ENCODE assay signal across 8 mouse cellular contexts in the genomic region with DNA sequence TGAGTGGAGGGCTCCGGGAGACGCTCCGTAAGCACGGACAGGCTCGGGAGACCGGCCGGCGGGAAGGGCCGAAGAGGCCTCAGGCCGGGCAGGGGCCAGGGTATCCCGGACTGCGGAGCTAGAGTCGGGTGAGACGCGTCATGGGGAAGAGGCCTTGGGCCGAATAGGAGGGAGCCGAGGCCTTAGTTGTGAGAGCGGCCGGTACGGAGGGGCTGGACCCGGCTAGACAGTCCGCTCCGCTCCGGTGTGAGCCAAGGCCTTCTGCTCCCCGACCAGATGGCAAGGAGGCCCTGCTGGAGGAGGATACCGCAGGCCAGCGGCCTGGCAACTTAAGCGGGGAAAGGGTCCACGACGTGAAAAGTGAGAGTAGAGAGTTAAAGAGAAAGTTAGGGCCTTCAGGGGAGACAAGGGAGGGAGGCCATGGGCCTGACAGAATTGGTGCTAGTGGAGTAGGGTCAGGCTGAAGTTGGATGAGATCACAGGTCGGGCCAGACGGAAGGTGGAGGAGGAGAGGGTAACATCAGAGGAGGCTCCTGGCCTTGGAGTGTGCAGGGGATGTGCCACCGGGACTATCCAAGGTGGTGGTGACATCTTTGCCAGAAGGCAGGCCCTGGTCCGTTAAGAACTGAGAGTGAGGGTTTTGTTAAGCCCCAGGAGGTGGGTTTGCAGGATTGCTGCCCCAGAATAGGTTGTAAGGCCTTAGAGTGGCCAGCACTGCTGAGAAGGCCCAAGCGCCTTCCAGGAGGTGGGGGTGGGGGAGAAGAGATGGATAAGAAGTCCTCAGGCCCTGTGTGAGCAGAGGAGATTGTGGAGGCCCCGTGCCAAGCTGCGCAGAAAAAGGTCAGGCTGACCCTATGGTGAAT. TPM values are rescaled to one million over a fixed set of nuclear protein-coding genes. Genes with fewer than 3 reads are reported as not detected.
A peak's percentile ranks its signal among the peaks of the same experiment; 100 is the strongest.
DNase-seq lines count a peak whose midpoint lies in the region; ATAC-seq lines count a peak whose summit lies in the region.

No protein-coding gene starts in this region.

- peak overlapping the region; percentile 94 for H3K27ac ChIP-seq in liver, embryonic 11.5 days (ENCODE audit: low read depth, low read length)
- H3K27ac ChIP-seq in midbrain, embryonic 16.5 days (ENCODE audit: low read length) = peak overlapping the region; percentile 93

- H3K9me3 ChIP-seq in liver, embryonic 11.5 days (ENCODE audit: control insufficient read depth, low read length) = no peaks in the 10 kb centered on the region
- no peaks in the 10 kb centered on the region for H3K9me3 ChIP-seq in midbrain, embryonic 16.5 days (replicated peaks; ENCODE audit: control insufficient read depth, low read length, poor library complexity, severe bottlenecking)

- H3K27me3 ChIP-seq in liver, embryonic 11.5 days (replicated peaks; ENCODE audit: control insufficient read depth, insufficient read depth, low read length) = no peaks in the 10 kb centered on the region
- no peaks in the 10 kb centered on the region for H3K27me3 ChIP-seq in midbrain, embryonic 16.5 days (ENCODE audit: control insufficient read depth, insufficient read depth, low read depth, low read length)

- ATAC-seq in liver, embryonic 11.5 days (replicated peaks; ENCODE audit: low FRiP score) = peak; percentile 39
- peak; percentile 13 for ATAC-seq in midbrain, embryonic 16.5 days

- H3K9ac ChIP-seq in liver, embryonic 11.5 days (ENCODE audit: low read depth, low read length) = peak overlapping the region; percentile 99
- peak overlapping the region; percentile 99 for H3K9ac ChIP-seq in midbrain, embryonic 16.5 days (ENCODE audit: low read depth, low read length)

- peak overlapping the region; percentile 98 for H3K4me3 ChIP-seq in liver, embryonic 11.5 days (ENCODE audit: low read depth, low read length)
- peak overlapping the region; percentile 99 for H3K4me3 ChIP-seq in midbrain, embryonic 16.5 days (ENCODE audit: low read depth, low read length)

- peak; percentile 57 for DNase-seq in urinary bladder, adult 2 months (ENCODE audit: low spot score)
- no peak for DNase-seq in urinary bladder, postnatal 10 days (ENCODE audit: low spot score)
- DNase-seq in cerebellum, postnatal 14 days = peak; percentile 59 to 65
- DNase-seq in gastrocnemius, postnatal 25 days = peak; percentile 41
- peak; percentile 47 for DNase-seq in induced T-regulatory cell, adult 2 months (ENCODE audit: low read depth)
- DNase-seq in liver, embryonic 11.5 days (ENCODE audit: low spot score) = peak; percentile 77
- peak; percentile 46 for DNase-seq in urinary bladder, postnatal 14 days (ENCODE audit: low spot score)

- peaks cover 20% of the 10 kb centered on the region for H3K4me1 ChIP-seq in liver, embryonic 11.5 days (replicated peaks; ENCODE audit: control insufficient read depth, insufficient read depth, low read length)
- H3K4me1 ChIP-seq in midbrain, embryonic 16.5 days (ENCODE audit: control insufficient read depth, insufficient read depth, low read length) = peaks cover 32% of the 10 kb centered on the region

- under 1% methylated on average over 37 of the region's 37 CpGs for WGBS in liver, embryonic 11.5 days
- 2% methylated on average over 36 of the region's 37 CpGs for WGBS in midbrain, embryonic 16.5 days

- peak overlapping the region; percentile 90 for H3K4me2 ChIP-seq in liver, embryonic 11.5 days
- H3K4me2 ChIP-seq in midbrain, embryonic 16.5 days (ENCODE audit: low read length) = peak overlapping the region; percentile 97

- peaks cover 14% of the 10 kb centered on the region for H3K36me3 ChIP-seq in liver, embryonic 11.5 days (ENCODE audit: control insufficient read depth, insufficient read depth, low read length)
- peaks cover 12% of the 10 kb centered on the region for H3K36me3 ChIP-seq in midbrain, embryonic 16.5 days (ENCODE audit: control insufficient read depth, insufficient read depth, low read length)

RNA-seq across cellular contexts. Expression of a gene that starts 1.5 kb away (rescaled TPM):
- 25.8 and 26.4 TPM in 2 replicates for polyA plus RNA-seq in urinary bladder, adult 2 months (2012; rRNA removed)
- 10 to 100 TPM; 17.8 to 20.3 TPM for total RNA-seq in gastrocnemius, postnatal 25 days (2021)
- 67.6 and 70.8 TPM in 2 replicates for polyA plus RNA-seq in liver, embryonic 11.5 days (2014; fragmentation: Nextera tagmentation; extraction: Ambion mirVana)
- 73.7 and 74.6 TPM in 2 replicates for polyA plus RNA-seq in midbrain, embryonic 16.5 days (2015; fragmentation: Nextera tagmentation; extraction: Ambion mirVana)

RNA-seq across cellular contexts. Expression of a gene that starts 1.7 kb away (rescaled TPM):
- polyA plus RNA-seq in urinary bladder, adult 2 months (2012; rRNA removed) = 669 and 757 TPM in 2 replicates
- 1,000 to 10,000 TPM in 1 of 2 experiments, 100 to 1,000 TPM in 1; 981 to 1,020 TPM for total RNA-seq in gastrocnemius, postnatal 25 days (2021)
- 483 and 529 TPM in 2 replicates for polyA plus RNA-seq in liver, embryonic 11.5 days (2014; fragmentation: Nextera tagmentation; extraction: Ambion mirVana)
- 367 and 376 TPM in 2 replicates for polyA plus RNA-seq in midbrain, embryonic 16.5 days (2015; fragmentation: Nextera tagmentation; extraction: Ambion mirVana)

RNA-seq across cellular contexts. Expression of a gene that starts 22.9 kb away (rescaled TPM):
- polyA plus RNA-seq in urinary bladder, adult 2 months (2012; rRNA removed) = 10.3 and 11.1 TPM in 2 replicates
- total RNA-seq in gastrocnemius, postnatal 25 days (2021) = 10 to 100 TPM; 15.3 to 16.7 TPM
- 17.8 and 19.5 TPM in 2 replicates for polyA plus RNA-seq in liver, embryonic 11.5 days (2014; fragmentation: Nextera tagmentation; extraction: Ambion mirVana)
- 9.9 and 11.3 TPM in 2 replicates for polyA plus RNA-seq in midbrain, embryonic 16.5 days (2015; fragmentation: Nextera tagmentation; extraction: Ambion mirVana)

RNA-seq across cellular contexts. Expression of a gene that starts 46.9 kb away (rescaled TPM):
- 1.1 and 1.3 TPM in 2 replicates for polyA plus RNA-seq in urinary bladder, adult 2 months (2012; rRNA removed)
- under 1 TPM; 0.36 to 0.91 TPM for total RNA-seq in gastrocnemius, postnatal 25 days (2021)
- 59.4 and 61.7 TPM in 2 replicates for polyA plus RNA-seq in liver, embryonic 11.5 days (2014; fragmentation: Nextera tagmentation; extraction: Ambion mirVana)
- 4.6 and 6.1 TPM in 2 replicates for polyA plus RNA-seq in midbrain, embryonic 16.5 days (2015; fragmentation: Nextera tagmentation; extraction: Ambion mirVana)

RNA-seq across cellular contexts. Expression of a gene that starts 47.0 kb away (rescaled TPM):
- 62.6 and 72.7 TPM in 2 replicates for polyA plus RNA-seq in urinary bladder, adult 2 months (2012; rRNA removed)
- total RNA-seq in gastrocnemius, postnatal 25 days (2021) = 10 to 100 TPM; 48.1 to 48.2 TPM
- 32.8 and 37.7 TPM in 2 replicates for polyA plus RNA-seq in liver, embryonic 11.5 days (2014; fragmentation: Nextera tagmentation; extraction: Ambion mirVana)
- polyA plus RNA-seq in midbrain, embryonic 16.5 days (2015; fragmentation: Nextera tagmentation; extraction: Ambion mirVana) = 63.1 and 68.8 TPM in 2 replicates
